Mouse (Mus musculus) frontal cortex, postnatal 14 days (tissue): Measurements from ENCODE around the gene Megf9.

Experiments
- DNase-seq, 2 experiments: peaks; one replicate each; pipeline ENCODE4 v3.0.0; 2022; ENCODE audit warnings: low spot score in 2 of 2

The Megf9 gene

DNA sequence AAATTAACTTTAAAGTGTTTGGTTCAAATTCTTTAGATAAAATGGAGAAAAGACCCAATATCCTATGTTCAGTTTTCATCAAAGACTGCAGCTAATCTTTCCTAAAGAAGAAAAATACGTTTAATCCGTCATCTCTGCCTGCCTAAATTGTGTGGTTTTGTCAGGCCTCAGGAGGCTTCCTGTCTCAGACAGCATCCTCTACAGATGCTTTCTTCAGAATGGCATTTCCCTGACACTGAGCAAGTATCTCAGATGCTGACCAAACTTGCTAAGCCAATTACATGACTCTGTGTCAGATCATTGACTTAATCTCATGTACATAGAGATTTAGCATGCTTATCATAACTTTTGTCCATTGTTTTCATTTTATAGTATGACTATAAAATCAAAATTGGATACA, 11.4 kb downstream of the Megf9 start:
- no peak for DNase-seq

- DNase-seq: no peak
Measured at GRCm38 (mm10) chr4:70521506-70522292, 13.1 kb downstream of the Megf9 start.

DNA sequence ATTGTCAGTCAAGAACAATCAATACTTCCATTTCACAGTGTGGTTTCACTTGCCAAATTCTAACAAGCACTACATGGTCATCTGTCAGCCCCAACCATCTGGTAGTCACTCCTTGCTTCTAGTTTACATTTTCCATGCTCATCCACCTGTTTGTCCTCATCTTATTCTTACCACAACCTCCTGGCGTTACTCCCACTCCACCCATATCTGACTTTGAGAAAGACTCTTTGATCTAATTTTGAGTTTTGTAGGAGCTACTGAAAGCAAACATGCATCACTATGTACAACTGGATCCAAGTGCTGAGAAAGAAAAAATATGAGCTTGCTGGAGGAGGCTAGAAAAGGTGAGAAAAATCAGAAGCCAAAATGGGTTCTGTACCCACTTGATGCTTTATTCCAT, 17.1 kb downstream of the Megf9 start:
- DNase-seq: no peak

- DNase-seq: no peak
Measured at GRCm38 (mm10) chr4:70516289-70516688, 18.5 kb downstream of the Megf9 start.

DNA sequence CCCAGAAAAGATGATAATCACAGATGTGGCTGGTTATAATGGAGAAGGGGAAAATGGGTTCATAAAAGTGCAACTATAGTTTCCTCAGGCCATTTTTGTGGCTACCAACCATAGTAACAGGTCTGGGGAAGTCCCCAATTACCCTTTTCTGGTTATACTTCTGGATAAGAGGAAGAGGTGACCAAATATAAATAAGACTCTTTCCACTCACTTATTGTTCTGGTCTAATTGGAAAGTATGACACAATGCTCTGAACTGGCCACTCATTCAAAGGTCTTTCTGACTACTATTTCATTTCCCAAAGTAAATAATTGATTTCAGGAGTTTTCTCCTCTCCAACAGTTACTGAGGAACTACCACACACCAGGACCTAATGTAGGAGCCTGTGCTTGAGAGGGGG, 19.3 kb downstream of the Megf9 start:
- DNase-seq: no peak

DNA sequence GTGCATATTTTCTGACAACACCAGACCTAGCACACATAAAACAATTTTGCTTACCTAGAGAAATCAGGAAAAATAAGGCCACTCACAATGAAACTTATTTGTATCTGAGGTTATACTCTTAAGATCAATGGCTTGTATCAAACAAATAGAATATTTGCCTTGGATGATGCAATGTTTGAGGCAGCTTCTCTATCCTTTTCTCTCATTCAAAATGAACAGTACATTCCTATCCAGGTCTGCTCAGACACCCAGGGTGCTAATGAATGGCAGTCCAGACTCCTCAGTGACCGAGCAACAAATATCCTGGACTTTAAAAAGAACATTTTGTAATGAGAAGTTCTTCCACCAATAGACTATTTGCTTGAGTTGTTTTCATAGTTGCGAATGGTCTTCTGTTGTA, 24.8 kb downstream of the Megf9 start:
- DNase-seq: no peak

GRCm38 (mm10) chr4:70509565-70509964, 25.2 kb downstream of the Megf9 start:
- DNase-seq: no peak

GRCm38 (mm10) chr4:70508207-70508606, 26.6 kb downstream of the Megf9 start:
- DNase-seq: no peak

GRCm38 (mm10) chr4:70505951-70506350, 28.8 kb downstream of the Megf9 start:
- no peak for DNase-seq

- no peak for DNase-seq
Measured at GRCm38 (mm10) chr4:70503827-70504226, 31.0 kb downstream of the Megf9 start.

DNA sequence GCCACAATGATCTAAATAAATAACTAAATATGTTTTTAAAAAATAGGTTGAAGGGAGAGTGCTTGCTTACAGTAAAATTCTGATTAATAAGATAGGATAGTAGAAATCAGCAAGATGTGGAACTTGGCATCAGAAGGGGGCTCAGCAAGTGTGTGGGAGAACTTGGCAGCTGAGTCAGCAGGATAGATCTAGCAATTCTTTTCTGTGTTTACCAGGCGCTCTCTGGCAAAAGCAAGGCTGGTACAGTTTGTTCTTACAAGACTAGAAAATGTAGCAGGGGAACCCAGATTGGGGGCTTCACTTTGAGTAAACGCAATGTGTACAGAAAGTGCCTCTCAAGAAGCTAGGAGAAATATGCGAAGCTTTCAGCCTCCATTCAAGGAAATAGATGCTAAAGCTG, 35.5 kb downstream of the Megf9 start:
- peak in 1 of 2 experiments; percentile 17 for DNase-seq

DNA sequence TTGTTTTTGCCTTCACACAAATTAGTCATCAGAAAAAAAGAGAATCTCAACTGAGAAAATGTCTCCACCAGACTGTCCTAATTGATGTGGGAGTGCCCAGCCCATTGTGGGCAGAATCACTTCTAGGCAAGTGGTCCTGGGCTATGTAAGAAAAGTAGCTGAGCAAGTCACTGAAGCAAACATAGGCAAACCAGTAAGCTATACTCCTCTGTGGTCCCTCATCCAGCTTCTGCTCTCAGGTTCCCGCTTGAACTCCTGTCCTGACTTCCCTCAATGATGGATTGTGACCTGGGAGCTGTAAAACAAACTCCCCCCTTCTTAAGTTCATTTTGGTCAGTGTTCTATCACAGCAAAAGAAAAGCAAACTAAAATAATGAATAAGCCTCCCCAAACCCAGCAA, 37.8 kb downstream of the Megf9 start:
- no peak for DNase-seq

- no peak for DNase-seq
Measured at GRCm38 (mm10) chr4:70489792-70490191, 45.0 kb downstream of the Megf9 start.

DNA sequence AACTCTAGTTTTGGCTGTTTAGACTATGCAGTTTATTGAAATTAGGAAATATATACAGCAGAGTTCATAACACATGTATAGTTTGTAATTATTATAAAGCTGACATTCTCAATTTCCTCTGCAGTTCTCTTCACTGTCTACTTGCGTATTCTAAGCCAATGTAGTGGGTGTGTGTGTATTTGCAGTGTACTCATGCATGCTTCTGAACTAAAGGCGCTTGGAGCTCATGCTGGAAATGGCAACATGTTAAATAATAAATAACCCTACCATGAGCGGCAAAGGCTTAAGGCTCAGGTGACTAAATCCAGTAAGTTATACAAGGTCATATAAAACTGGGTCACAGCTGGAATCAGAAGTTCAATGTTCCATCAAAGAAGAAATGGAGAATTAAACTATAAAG, 46.4 kb downstream of the Megf9 start:
- DNase-seq: no peak

DNA sequence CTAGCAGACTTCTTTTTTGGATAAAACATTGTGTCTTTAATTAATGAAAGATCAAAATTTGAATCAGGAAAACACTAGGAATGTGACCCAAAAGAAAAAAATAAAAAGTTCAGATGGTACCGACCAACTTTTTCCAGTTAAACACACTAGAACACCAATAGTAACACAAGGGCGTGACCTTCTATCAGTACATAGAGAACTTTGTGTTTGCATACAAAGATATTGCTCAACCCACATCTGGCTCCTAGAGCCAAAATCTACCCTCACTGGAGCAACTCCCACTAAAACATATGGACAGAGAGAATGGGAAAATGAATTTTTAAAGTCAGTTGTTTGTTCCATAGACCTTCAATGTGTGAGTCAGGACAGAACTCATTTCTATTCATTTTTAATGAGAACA, 50.7 kb downstream of the Megf9 start:
- DNase-seq: no peak

GRCm38 (mm10) chr4:70481931-70482330, 52.9 kb downstream of the Megf9 start:
- no peak for DNase-seq

- no peak for DNase-seq
Measured at GRCm38 (mm10) chr4:70471398-70471797, 63.4 kb downstream of the Megf9 start.

DNA sequence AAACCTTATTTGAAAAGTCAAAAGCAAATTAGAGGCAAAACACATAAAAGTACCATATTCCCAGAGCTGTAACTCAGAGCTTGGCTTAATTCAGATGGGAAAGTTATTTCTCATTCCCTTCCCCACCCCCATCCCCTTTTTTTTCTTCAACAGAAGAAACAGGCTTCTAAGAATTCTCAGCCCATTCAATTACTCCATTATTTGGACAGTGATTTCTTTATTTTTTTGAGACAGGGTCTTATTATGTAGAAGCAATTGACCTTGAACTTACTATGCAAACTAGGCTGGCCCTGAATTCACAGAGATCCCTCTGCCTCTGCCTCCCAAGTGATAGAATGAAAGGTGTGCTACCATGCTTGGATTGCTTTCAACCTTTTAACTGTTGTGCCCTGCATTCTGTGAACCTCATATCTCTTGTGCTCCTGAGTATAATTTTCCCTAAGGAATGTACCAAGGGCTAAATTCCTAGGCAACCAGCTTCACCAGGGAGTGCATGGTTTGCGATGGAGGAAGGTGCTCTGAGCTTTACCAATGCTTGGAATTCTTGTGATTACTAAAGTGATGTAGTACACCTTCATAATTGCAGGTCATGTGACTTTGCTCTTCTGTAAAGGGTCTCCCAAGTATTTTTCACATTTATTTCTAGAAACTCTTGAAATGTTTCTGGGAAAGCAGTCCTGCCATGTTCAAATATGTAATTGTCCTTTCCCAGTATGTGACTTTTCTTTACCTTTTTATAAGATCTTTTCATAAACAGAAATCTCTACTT, 68.7 kb downstream of the Megf9 start:
- DNase-seq: no peak

- DNase-seq: no peak
Measured at GRCm38 (mm10) chr4:70463302-70463701, 71.5 kb downstream of the Megf9 start.

DNA sequence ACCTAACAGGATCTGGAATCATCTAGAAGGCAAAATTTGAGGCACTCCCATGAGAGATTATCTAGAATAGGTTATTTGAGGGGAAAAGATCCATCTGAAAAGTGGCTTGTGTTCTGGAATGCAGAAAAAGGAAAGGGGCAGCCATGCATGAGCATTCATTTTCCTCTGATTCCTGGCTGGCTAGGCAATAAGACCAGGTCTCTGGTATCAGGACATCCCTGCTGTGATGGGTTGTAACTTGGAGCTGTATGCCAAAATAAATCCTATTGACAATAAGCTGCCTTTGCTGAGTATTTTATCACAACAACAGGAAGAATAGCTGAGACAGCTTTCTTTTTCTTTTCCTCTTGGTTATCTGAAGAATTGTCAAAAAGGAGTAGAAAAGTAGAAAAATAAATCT, 73.4 kb downstream of the Megf9 start:
- no peak for DNase-seq

- no peak for DNase-seq
Measured at GRCm38 (mm10) chr4:70452161-70452560, 82.6 kb downstream of the Megf9 start.

- peak in 1 of 2 experiments; percentile 16 for DNase-seq
Measured at GRCm38 (mm10) chr4:70451750-70452149, 83.0 kb downstream of the Megf9 start.

DNA sequence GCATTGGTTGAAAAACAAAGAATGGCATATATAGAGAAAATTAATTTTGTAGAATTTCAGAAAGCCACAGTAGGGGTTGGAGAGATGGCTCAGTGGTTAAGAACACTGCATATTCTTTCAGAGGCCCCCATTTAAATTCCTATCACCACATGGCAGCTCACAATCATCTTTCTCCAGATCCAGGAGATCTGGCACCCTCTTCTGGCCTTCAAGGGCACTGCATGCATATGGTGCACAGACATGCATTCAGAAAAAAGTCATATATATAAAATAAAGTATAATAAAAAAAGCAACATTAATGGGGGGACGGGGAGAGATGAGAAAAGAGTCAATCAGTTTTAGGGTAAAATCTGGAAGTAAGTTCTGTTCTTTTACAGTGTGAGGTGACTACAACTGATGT, 85.1 kb downstream of the Megf9 start:
- no peak for DNase-seq
